Mouse (Mus musculus) midbrain, embryonic 12.5 days (tissue): ENCODE data around the gene Nup155. TPM values are rescaled to one million over a fixed set of nuclear protein-coding genes. Genes with fewer than 3 reads are reported as not detected.
A peak's percentile ranks its signal among the peaks of the same experiment; 100 is the strongest.

Experiments
- ATAC-seq: fragments of 200-750 bp; cut with Nextera tagmentation; 2 replicates; pipeline ENCODE4 v1.8.0; 2017; ENCODE audit warnings: low read depth, moderate TSS enrichment, moderate library complexity; ENCODE audit not compliant: low FRiP score
- H3K27ac ChIP-seq: fragments of 300-500 bp; sonication (generic); replicated peaks from 2 replicates; pipeline ENCODE4 v1.5.1; 2016; ENCODE audit warnings: mild to moderate bottlenecking
- H3K27me3 ChIP-seq: fragments of 300-500 bp; sonication (generic); 2 replicates; pipeline ENCODE4 v1.6.1; 2016; ENCODE audit warnings: mild to moderate bottlenecking
- H3K36me3 ChIP-seq: fragments of 300-500 bp; sonication (generic); 2 replicates; pipeline ENCODE4 v1.6.1; 2016
- H3K4me1 ChIP-seq: fragments of 300-500 bp; sonication (generic); 2 replicates; pipeline ENCODE4 v1.6.1; 2016
- H3K4me2 ChIP-seq: fragments of 300-500 bp; sonication (generic); replicated peaks from 2 replicates; pipeline ENCODE4 v1.6.1; 2016; ENCODE audit warnings: mild to moderate bottlenecking, moderate library complexity
- H3K4me3 ChIP-seq: fragments of 300-500 bp; sonication (generic); 2 replicates; pipeline ENCODE4 v1.5.1; 2016; ENCODE audit warnings: mild to moderate bottlenecking
- H3K9ac ChIP-seq: fragments of 300-500 bp; sonication (generic); replicated peaks from 2 replicates; pipeline ENCODE4 v1.6.1; 2016; ENCODE audit warnings: mild to moderate bottlenecking, moderate library complexity
- H3K9me3 ChIP-seq: fragments of 300-500 bp; sonication (generic); 2 replicates; pipeline ENCODE4 v1.6.1; 2016; ENCODE audit warnings: mild to moderate bottlenecking
- WGBS: fragments of 180-500 bp; shearing (Covaris S2); methylation state at CpG from one replicate; pipeline ENCODE4 v1.1.7; 2016; 5-methylcytosine and 5-hydroxymethylcytosine counted together
- polyA plus RNA-seq: library from polyadenylated mRNA; unstranded; fragments of >200 nt; fragmentation: Nextera tagmentation; extraction: Ambion mirVana; gene quantifications from 2 replicates; pipeline ENCODE4 v1.2.1, GENCODE M21; 2016

Gene Nup155
- polyA plus RNA-seq, 1 experiment from 2014 or later: 25.0 TPM

DNA sequence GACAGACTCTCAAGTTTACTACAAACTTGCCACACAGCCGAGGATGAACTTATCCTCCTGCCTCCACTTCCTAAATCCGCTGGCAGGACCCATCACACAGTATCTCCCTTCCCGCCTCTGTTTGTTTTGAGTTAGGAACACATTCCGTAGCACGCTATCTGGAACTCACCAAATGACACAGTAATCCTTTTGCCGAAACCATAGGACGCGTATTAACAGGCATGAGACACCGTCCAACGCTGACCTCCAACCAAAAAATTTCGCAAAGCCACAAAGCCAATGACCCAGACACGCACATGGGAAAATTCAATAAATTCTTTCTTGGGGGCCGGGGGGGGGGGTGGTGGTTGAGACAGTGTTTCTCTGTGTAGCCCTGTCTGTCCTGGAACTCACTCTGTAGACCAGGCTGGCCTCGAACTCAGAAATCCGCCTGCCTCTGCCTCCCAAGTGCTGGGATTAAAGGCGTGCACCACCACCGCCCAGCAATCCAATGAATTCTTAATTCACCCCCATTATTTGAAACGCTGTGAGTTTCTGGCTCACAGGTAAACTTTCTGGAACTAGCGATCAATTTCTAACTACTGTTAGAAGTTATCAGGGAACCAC lies 610 bp upstream of the Nup155 start:
- Histone ChIP-seq H3K4me2 (peak overlapping the region; percentile 73), H3K9ac (peak overlapping the region; percentile 72), H3K27me3 (no peaks in the 10 kb centered on the region), H3K36me3 (peaks cover 9% of the 10 kb centered on the region), H3K4me1 (peaks cover 15% of the 10 kb centered on the region), H3K27ac (peak overlapping the region; percentile 74), H3K9me3 (no peaks in the 10 kb centered on the region), H3K4me3 (peak overlapping the region; percentile 79)
- WGBS: 58% methylated on average over 19 of the region's 19 CpGs
- ATAC-seq: peak; percentile 53

DNA sequence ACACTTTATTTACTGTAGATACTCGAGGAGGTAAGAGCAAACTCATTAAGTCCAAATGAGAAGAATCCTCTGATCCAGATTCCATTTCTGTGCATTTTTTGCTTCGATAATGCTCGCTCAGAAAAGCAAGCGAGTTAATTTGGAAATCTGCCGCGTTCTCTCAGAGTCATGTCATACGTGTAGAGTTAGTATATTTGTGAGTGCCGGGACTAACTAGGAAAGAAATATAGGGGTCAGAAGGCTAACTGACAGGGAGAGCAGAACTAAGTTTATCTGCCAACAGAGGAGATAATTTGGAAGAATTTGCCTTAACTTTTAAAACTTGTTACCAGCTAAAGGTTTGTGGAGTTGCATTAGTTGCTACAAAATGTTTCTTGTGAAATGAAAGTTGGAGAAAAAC lies 709 bp downstream of the Nup155 start:
- H3K4me3 ChIP-seq: peak overlapping the region; percentile 79

DNA sequence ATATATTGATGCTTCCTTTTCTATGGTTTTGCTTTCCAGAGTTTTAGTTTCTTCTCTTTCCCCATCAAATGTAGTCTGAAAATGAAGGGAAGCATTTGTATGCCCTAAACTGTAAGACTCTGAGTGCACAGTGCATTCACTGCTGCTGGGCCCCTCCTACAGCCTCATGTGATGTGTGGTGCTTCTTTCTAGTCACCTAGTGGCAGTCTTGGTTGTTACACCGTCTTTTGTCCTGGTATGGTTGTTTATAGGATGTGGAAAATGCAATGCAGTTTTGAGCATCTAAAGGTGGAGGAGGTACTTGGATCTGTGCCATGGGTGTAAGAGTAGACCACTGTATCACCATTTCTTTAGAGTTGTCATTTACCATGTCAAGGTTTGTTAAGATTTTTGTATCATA lies 20.2 kb downstream of the Nup155 start:
- Histone ChIP-seq H3K27ac (no peak overlapping the region), H3K9ac (no peak overlapping the region), H3K36me3 (peaks cover 79% of the 10 kb centered on the region), H3K4me1 (no peaks in the 10 kb centered on the region), H3K9me3 (no peaks in the 10 kb centered on the region), H3K4me3 (no peak overlapping the region), H3K4me2 (no peak overlapping the region), H3K27me3 (no peaks in the 10 kb centered on the region)
- WGBS: 65% methylated on average over 1 of the region's 1 CpGs
- ATAC-seq: no peak

More for the DNA sequence above, 709 bp downstream of the Nup155 start:
- Histone ChIP-seq H3K4me2 (peak overlapping the region; percentile 73), H3K27me3 (no peaks in the 10 kb centered on the region), H3K4me1 (peaks cover 15% of the 10 kb centered on the region), H3K9ac (peak overlapping the region; percentile 72), H3K27ac (no peak overlapping the region), H3K36me3 (peaks cover 20% of the 10 kb centered on the region), H3K9me3 (no peaks in the 10 kb centered on the region)
- no peak for ATAC-seq
- WGBS: 6% methylated on average over 8 of the region's 8 CpGs

DNA sequence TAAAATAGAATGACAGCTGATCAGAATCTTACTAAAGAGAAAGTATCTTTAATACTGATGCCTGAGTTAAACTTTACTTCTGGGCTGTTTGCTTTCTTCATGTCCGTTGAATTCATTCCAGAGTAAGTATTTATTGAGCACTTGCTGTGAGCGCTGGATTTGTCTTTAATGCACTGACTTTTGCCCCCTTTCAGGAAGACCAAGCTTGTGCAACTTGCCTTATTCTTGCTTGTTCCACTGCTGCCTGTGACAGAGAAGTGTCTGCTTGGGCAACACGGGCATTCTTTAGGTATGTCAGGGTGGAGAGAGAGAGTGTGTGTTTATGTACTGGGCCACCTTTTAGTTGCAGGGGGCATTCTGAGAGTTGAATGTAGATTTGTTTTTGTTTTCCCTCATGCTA lies 22.2 kb downstream of the Nup155 start:
- H3K27me3 ChIP-seq: no peaks in the 10 kb centered on the region
- H3K9me3 ChIP-seq: no peaks in the 10 kb centered on the region
- no peak overlapping the region for H3K9ac ChIP-seq
- H3K36me3 ChIP-seq: peaks cover 92% of the 10 kb centered on the region
- ATAC-seq: no peak
- no peaks in the 10 kb centered on the region for H3K4me1 ChIP-seq
- H3K4me2 ChIP-seq: no peak overlapping the region
- 97% methylated on average over 3 of the region's 3 CpGs for WGBS
- no peak overlapping the region for H3K27ac ChIP-seq
- no peak overlapping the region for H3K4me3 ChIP-seq

DNA sequence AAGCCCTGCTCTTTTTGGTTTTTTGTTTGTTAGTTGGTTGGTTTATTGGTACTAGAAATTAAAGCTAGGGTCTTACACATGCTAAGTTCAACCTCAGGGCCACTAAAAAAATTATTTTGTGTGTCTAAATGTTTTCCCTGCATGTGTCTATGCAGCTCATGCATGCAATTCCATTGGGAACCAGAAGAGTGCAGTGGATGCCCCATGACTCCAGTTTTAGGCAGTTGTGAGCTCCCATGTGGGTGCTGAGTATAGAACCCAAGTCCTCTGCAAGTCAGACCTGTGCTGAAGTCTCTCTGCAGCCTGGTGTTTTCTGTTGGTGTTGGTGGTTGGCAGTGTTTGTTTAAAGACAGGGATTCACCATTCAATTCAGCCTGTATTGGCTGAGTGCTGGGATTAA lies 22.7 kb downstream of the Nup155 start:
- peaks cover 92% of the 10 kb centered on the region for H3K36me3 ChIP-seq
- no peak for ATAC-seq

DNA sequence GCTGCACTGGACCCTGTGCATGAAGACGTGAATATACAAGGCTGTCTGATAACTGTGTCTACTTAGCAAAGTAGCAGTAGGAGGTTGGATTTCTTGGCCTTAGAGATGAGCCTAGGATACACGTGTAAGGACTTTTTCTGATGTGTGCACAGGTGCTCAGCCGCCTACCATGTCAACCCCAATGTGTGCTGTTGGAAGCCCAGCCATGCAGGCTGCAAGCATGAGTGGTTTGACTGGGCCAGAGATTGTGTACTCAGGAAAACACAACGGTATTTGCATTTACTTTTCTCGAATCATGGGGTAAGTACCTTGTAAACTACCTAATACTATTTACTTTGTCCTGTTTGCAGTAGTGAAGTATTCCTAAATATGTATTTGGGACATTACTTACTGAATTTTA lies 26.5 kb downstream of the Nup155 start:
- WGBS: 94% methylated on average over 5 of the region's 5 CpGs
- no peak for ATAC-seq

More for the DNA sequence above, 22.7 kb downstream of the Nup155 start:
- no peak overlapping the region for H3K4me2 ChIP-seq
- no peaks in the 10 kb centered on the region for H3K4me1 ChIP-seq
- no peak overlapping the region for H3K4me3 ChIP-seq
- no peak overlapping the region for H3K9ac ChIP-seq
- no peaks in the 10 kb centered on the region for H3K9me3 ChIP-seq
- no peak overlapping the region for H3K27ac ChIP-seq
- no peaks in the 10 kb centered on the region for H3K27me3 ChIP-seq

DNA sequence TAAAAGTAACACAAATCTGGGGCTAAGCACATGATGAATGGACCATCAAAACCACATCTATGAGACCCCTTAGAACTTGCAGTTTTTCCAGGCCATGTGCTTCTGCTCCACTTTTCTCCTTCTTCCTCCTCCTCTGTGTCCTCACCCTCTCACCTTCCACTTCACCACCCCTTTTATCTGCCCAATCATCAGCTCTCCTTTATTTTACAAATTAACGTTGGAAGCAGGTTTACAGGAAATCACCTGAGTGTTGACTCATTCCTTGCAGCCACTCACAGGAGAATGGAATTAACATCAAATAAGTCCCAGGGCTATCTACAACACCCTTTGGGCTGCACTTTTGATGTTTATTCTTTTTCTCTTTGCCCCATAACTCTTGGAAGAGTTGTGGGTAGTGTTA lies 52.8 kb downstream of the Nup155 start:
- H3K36me3 ChIP-seq: peaks cover 36% of the 10 kb centered on the region

More for the DNA sequence above, 26.5 kb downstream of the Nup155 start:
- H3K27me3 ChIP-seq: no peaks in the 10 kb centered on the region
- peaks cover 90% of the 10 kb centered on the region for H3K36me3 ChIP-seq
- H3K4me2 ChIP-seq: no peak overlapping the region
- no peak overlapping the region for H3K27ac ChIP-seq
- H3K4me3 ChIP-seq: no peak overlapping the region
- no peaks in the 10 kb centered on the region for H3K9me3 ChIP-seq
- no peak overlapping the region for H3K9ac ChIP-seq
- no peaks in the 10 kb centered on the region for H3K4me1 ChIP-seq

DNA sequence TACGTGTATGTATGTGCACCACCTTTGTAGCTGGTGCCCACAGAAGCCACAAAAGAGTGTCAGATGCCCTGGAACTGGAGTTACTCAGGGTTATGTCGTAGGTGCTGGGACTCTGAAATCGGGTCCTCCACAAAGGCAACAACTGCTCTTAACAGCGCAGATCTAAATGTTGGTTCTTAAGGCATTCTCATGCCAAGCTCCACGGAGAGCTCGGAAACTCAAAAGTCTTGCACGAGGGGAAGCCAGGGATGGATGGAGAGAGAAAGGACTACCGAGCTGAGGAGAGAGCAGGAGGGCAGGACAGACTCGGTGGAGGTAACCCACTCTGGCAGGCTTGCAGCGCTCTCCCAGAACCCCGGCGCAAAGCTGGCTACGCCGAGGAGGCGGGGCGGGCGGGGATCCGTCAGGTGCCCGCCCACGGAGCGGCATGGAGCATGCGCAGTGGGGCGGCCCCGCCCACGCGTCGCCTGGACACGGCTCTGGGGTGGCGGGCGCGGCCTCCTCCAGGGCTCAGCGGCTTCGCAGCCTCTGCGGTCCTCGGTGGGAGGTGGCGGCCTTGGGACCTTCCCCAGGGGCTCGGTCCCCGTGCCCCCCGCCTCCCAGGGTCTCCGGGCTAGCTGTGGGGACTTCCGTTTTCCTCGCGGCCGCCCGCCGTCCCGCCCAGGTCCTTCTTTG lies 59.7 kb downstream of the Nup155 start, which contains the start of gene Cplane1:
Gene Cplane1, plus strand, starts transcription at position 516 of the 675 bp plus-strand sequence.
- WGBS: under 1% methylated on average over 37 of the region's 47 CpGs
- peaks cover 7% of the 10 kb centered on the region for H3K4me1 ChIP-seq
- H3K4me2 ChIP-seq: peak within 1 kb of the TSS; percentile 63
- peak within 1 kb of the TSS; percentile 95 for H3K9ac ChIP-seq
- peak within 1 kb of the TSS; percentile 92 for H3K27ac ChIP-seq
- no peaks in the 10 kb centered on the region for H3K9me3 ChIP-seq
- H3K4me3 ChIP-seq: peak within 1 kb of the TSS; percentile 92
- ATAC-seq: peak; percentile 99
- H3K36me3 ChIP-seq: peaks cover 24% of the 10 kb centered on the region
- no peaks in the 10 kb centered on the region for H3K27me3 ChIP-seq

More for the DNA sequence above, 52.8 kb downstream of the Nup155 start:
- no peak overlapping the region for H3K4me3 ChIP-seq
- H3K9ac ChIP-seq: no peak overlapping the region
- H3K4me1 ChIP-seq: no peaks in the 10 kb centered on the region
- no peak overlapping the region for H3K27ac ChIP-seq
- H3K4me2 ChIP-seq: no peak overlapping the region
- 77% methylated on average over 1 of the region's 1 CpGs for WGBS
- H3K27me3 ChIP-seq: no peaks in the 10 kb centered on the region
- no peaks in the 10 kb centered on the region for H3K9me3 ChIP-seq
- no peak for ATAC-seq

DNA sequence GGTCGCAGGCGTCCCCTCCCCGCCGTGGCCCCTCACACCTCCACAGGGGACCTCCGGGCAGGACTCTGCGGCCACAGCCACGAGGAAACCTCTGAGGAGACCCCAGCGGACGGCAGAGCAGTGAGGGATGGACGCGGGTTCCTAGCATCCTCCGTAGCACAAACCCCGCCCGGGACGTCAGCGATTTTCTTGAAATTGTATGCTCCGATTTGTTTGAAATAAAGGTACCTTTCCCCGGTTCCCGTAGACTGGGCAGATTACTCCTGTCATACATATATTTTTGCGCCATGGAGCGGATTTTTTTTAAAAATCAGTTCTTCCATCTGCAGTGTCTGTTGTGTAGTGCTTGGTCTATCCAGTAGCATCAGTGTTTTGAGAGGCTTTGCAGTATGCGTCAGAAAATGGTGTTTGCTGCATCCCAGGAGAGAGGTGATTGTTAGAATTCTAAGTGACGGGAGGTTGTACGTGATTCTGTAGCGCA lies 60.2 kb downstream of the Nup155 start:
- peak overlapping the region; percentile 92 for H3K4me3 ChIP-seq
- H3K36me3 ChIP-seq: peaks cover 24% of the 10 kb centered on the region
- no peaks in the 10 kb centered on the region for H3K9me3 ChIP-seq
- WGBS: under 1% methylated on average over 25 of the region's 25 CpGs
- no peaks in the 10 kb centered on the region for H3K27me3 ChIP-seq
- peak overlapping the region; percentile 92 for H3K27ac ChIP-seq
- ATAC-seq: peak; percentile 86
- H3K9ac ChIP-seq: peak overlapping the region; percentile 95
- H3K4me1 ChIP-seq: peaks cover 7% of the 10 kb centered on the region
- H3K4me2 ChIP-seq: peak overlapping the region; percentile 63

DNA sequence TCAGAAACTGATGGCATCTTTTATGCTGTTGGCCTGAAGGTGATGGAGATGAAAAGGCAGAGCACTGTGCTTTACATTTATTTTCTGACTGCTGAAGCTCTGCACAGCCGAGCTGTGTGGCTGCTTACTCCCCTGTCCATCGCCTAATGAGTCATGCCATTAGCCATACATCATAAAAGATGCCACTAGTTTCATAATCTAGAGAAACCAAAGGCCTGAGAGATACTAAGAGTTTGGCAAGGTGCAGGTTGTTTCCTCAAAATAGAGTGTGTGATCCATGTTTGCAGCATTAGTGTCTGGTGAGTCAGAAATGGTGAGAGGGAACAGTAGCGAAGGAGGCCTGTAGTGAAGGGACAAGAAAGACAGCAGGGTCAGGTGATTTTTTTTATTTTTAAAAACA lies 80.5 kb downstream of the Nup155 start:
- Histone ChIP-seq H3K27me3 (no peaks in the 10 kb centered on the region), H3K9ac (no peak overlapping the region), H3K4me2 (no peak overlapping the region), H3K27ac (no peak overlapping the region), H3K9me3 (no peaks in the 10 kb centered on the region), H3K4me1 (no peaks in the 10 kb centered on the region), H3K4me3 (no peak overlapping the region), H3K36me3 (peaks cover 70% of the 10 kb centered on the region)
- no peak for ATAC-seq
- WGBS: 89% methylated on average over 3 of the region's 3 CpGs

DNA sequence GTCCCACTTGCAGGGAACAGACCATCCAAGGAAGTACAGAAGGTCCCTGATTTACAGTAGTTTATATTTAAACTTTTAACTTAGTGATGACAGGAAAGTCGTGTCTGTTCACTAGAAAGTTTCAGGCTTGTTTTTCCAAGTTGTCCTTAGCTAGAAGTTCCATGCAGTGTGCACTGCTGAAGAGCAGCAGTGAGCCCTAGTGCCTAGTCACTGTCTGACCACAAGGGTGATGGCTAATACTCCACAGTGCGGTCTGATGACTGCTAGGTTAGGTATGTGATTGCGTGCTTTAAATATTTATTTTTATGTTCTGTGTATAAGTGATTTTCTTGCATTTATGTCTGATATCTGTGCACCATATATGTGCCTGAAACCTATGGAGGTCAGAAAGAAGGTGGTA lies 81.4 kb downstream of the Nup155 start:
- ATAC-seq: no peak
- Histone ChIP-seq H3K9me3 (no peaks in the 10 kb centered on the region), H3K36me3 (peaks cover 79% of the 10 kb centered on the region), H3K27me3 (no peaks in the 10 kb centered on the region), H3K27ac (no peak overlapping the region), H3K9ac (no peak overlapping the region), H3K4me1 (no peaks in the 10 kb centered on the region), H3K4me3 (no peak overlapping the region), H3K4me2 (no peak overlapping the region)
- WGBS: 90% methylated on average over 3 of the region's 3 CpGs

DNA sequence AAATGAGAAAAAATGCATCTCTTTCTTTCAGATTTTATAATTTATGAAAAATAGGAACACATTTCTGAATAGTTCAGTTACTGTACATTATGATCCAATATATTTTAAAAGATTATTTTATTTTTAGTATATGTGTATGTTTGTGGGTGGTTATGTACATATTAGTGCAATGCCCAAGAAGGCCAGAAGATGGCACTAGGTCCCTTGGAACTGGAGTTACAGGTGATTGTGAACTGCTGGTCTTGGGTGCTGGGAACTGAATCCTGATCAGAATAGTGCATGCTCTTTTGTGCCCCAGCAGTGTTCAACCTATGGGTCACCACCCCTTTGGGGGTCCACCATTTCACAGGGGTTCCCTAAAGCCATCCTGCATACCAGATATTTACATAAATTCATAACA lies 91.2 kb downstream of the Nup155 start:
- Histone ChIP-seq H3K4me1 (no peaks in the 10 kb centered on the region), H3K27me3 (no peaks in the 10 kb centered on the region), H3K36me3 (peaks cover 71% of the 10 kb centered on the region), H3K4me2 (no peak overlapping the region), H3K27ac (no peak overlapping the region), H3K4me3 (no peak overlapping the region), H3K9me3 (no peaks in the 10 kb centered on the region), H3K9ac (no peak overlapping the region)
- no peak for ATAC-seq
